Comparison of ENCODE assay signal across 9 mouse cellular contexts in genomic region chr7:25281734-25282601, GRCm38 (mm10). TPM values are rescaled to one million over a fixed set of nuclear protein-coding genes. Genes with fewer than 3 reads are reported as not detected.
DNase-seq lines count a peak whose midpoint lies in the region; ATAC-seq and TF ChIP-seq lines count a peak whose summit lies in the region.
"Had no signal": no experiment of that assay in that cellular context is flagged by ENCODE, and none has a peak within 500 bp of the region (broad histone marks: within the 10 kb centered on the region; RNA-seq: fewer than 3 reads in every experiment).

No protein-coding gene starts in this region.

- H3K27ac ChIP-seq in heart, embryonic 12.5 days (ENCODE audit: poor library complexity, severe bottlenecking), result peak overlapping the region; percentile 100
- H3K27ac ChIP-seq in kidney, postnatal 0 days, result peak overlapping the region; percentile 96
- H3K27ac ChIP-seq in liver, embryonic 11.5 days (ENCODE audit: low read depth, low read length), result peak overlapping the region; percentile 95

- peak overlapping the region; percentile 96 for H3K9ac ChIP-seq in heart, embryonic 12.5 days
- H3K9ac ChIP-seq in kidney, postnatal 0 days (ENCODE audit: low read depth, low read length), result peak overlapping the region; percentile 71
- H3K9ac ChIP-seq in liver, embryonic 11.5 days (ENCODE audit: low read depth, low read length), result peak overlapping the region; percentile 82

- H3K4me2 ChIP-seq in heart, embryonic 12.5 days, result peak overlapping the region; percentile 86
- peak overlapping the region; percentile 88 for H3K4me2 ChIP-seq in kidney, postnatal 0 days (ENCODE audit: low read length)
- peak overlapping the region; percentile 87 for H3K4me2 ChIP-seq in liver, embryonic 11.5 days
- H3K4me2 ChIP-seq in myocyte (ENCODE audit: low read depth), result peak overlapping the region; percentile 82

- peak overlapping the region; percentile 72 for H3K4me3 ChIP-seq in erythroblast, embryonic 14.5 days (replicated peaks)
- H3K4me3 ChIP-seq in heart, embryonic 12.5 days, result peak overlapping the region; percentile 91
- peak overlapping the region; percentile 71 for H3K4me3 ChIP-seq in kidney, postnatal 0 days (replicated peaks; ENCODE audit: low read depth, low read length)
- peak overlapping the region; percentile 62 for H3K4me3 ChIP-seq in liver, embryonic 11.5 days (ENCODE audit: low read depth, low read length)
- H3K4me3 ChIP-seq in myocyte, result peak overlapping the region; percentile 37

- DNase-seq in CD4-positive, CD25-positive, alpha-beta regulatory T cell, adult 2 months (ENCODE audit: low read depth, low spot score), result peak; percentile 99
- peak; percentile 94 for DNase-seq in brain, embryonic 18.5 days (ENCODE audit: low read depth, low spot score)
- peak; percentile 98 for DNase-seq in kidney, postnatal 0 days (ENCODE audit: low spot score)
- DNase-seq in liver, embryonic 11.5 days (ENCODE audit: low spot score), result peak; percentile 99
- DNase-seq in spleen, postnatal 4 days (ENCODE audit: low spot score in 2 of 2), result peak; percentile 99

- TF ChIP-seq CTCF in kidney, postnatal 0 days (IDR thresholded peaks at IDR 0.05; ENCODE audit: low read depth), result no peak; the same call in 1 of the 2 replicates

- H3K36me3 ChIP-seq in erythroblast, embryonic 14.5 days (ENCODE audit: control insufficient read depth), result peaks cover 44% of the 10 kb centered on the region
- peaks cover 23% of the 10 kb centered on the region for H3K36me3 ChIP-seq in heart, embryonic 12.5 days
- peaks cover 20% of the 10 kb centered on the region for H3K36me3 ChIP-seq in kidney, postnatal 0 days (ENCODE audit: insufficient read depth, low read length)
- peaks cover 24% of the 10 kb centered on the region for H3K36me3 ChIP-seq in liver, embryonic 11.5 days (ENCODE audit: control insufficient read depth, insufficient read depth, low read length)
- H3K36me3 ChIP-seq in myocyte (ENCODE audit: control insufficient read depth, insufficient read depth), result peaks cover 7% of the 10 kb centered on the region

- 1% methylated on average over 74 of the region's 108 CpGs for WGBS in heart, embryonic 12.5 days
- WGBS in kidney, postnatal 0 days, result under 1% methylated on average over 58 of the region's 108 CpGs
- WGBS in liver, embryonic 11.5 days, result under 1% methylated on average over 74 of the region's 108 CpGs

- peaks cover 80% of the 10 kb centered on the region for H3K4me1 ChIP-seq in erythroblast, embryonic 14.5 days (ENCODE audit: control insufficient read depth)
- H3K4me1 ChIP-seq in heart, embryonic 12.5 days (replicated peaks), result peaks cover 56% of the 10 kb centered on the region
- H3K4me1 ChIP-seq in kidney, postnatal 0 days (replicated peaks; ENCODE audit: insufficient read depth, low read length), result peaks cover 45% of the 10 kb centered on the region
- peaks cover 45% of the 10 kb centered on the region for H3K4me1 ChIP-seq in liver, embryonic 11.5 days (replicated peaks; ENCODE audit: control insufficient read depth, insufficient read depth, low read length)

- no peaks in the 10 kb centered on the region for H3K9me3 ChIP-seq in erythroblast, embryonic 14.5 days (ENCODE audit: control insufficient read depth, low read length)
- no peaks in the 10 kb centered on the region for H3K9me3 ChIP-seq in heart, embryonic 12.5 days (replicated peaks)
- no peaks in the 10 kb centered on the region for H3K9me3 ChIP-seq in kidney, postnatal 0 days (replicated peaks; ENCODE audit: low read length)
- no peaks in the 10 kb centered on the region for H3K9me3 ChIP-seq in liver, embryonic 11.5 days (ENCODE audit: control insufficient read depth, low read length)

- H3ac ChIP-seq in myocyte (ENCODE audit: control insufficient read depth, insufficient read length), result peak overlapping the region; percentile 62

- TF ChIP-seq POLR2A in myocyte (IDR thresholded peaks at IDR 0.05; ENCODE audit: insufficient read length, low read depth), result peak; percentile 93

- H3K79me2 ChIP-seq in myocyte (ENCODE audit: control insufficient read depth, insufficient read depth), result peaks cover 22% of the 10 kb centered on the region

- H3K27me3 ChIP-seq in erythroblast, embryonic 14.5 days (ENCODE audit: control insufficient read depth), result no peaks in the 10 kb centered on the region
- no peaks in the 10 kb centered on the region for H3K27me3 ChIP-seq in heart, embryonic 12.5 days (replicated peaks)
- H3K27me3 ChIP-seq in kidney, postnatal 0 days (ENCODE audit: insufficient read depth, low read length), result no peaks in the 10 kb centered on the region
- H3K27me3 ChIP-seq in liver, embryonic 11.5 days (replicated peaks; ENCODE audit: control insufficient read depth, insufficient read depth, low read length), result no peaks in the 10 kb centered on the region
- no peaks in the 10 kb centered on the region for H3K27me3 ChIP-seq in myocyte (ENCODE audit: control insufficient read depth, insufficient read depth, insufficient read length)

- ATAC-seq in heart, embryonic 12.5 days (ENCODE audit: insufficient number of reproducible peaks, low FRiP score), result peak; percentile 87
- peak; percentile 86 for ATAC-seq in kidney, postnatal 0 days (replicated peaks; ENCODE audit: low FRiP score, low read depth)
- peak; percentile 81 for ATAC-seq in liver, embryonic 11.5 days (replicated peaks; ENCODE audit: low FRiP score)

TF ChIP-seq in myocyte, 11 proteins besides CTCF, POLR2A, EP300 and RAD21:
- TF ChIP-seq E2F4 (IDR thresholded peaks at IDR 0.05; ENCODE audit: insufficient read depth) (no peak), MYOD1 (IDR thresholded peaks at IDR 0.05; ENCODE audit: control insufficient read depth in 1 of 3, insufficient read length in 2 of 3, low read depth in 2 of 3) (peak in 1 of 3 experiments; percentile 22), REST (IDR thresholded peaks at IDR 0.05; ENCODE audit: insufficient read depth, insufficient read length) (peak; percentile 24), SRF (IDR thresholded peaks at IDR 0.05; ENCODE audit: control insufficient read depth, insufficient read length, low read depth) (no peak), POLR2AphosphoS2 (IDR thresholded peaks at IDR 0.05; ENCODE audit: insufficient read length, low read depth) (peak; percentile 92)

RNA-seq across cellular contexts. Expression of gene Cic, which starts 14.5 kb away (rescaled TPM):
- polyA plus RNA-seq in erythroblast, embryonic 14.5 days (2012), result 47.3 and 55.9 TPM in 2 replicates
- polyA plus RNA-seq in heart, embryonic 12.5 days (2016; fragmentation: Nextera tagmentation; extraction: Ambion mirVana), result 28.8 and 30.5 TPM in 2 replicates
- 22.0 and 23.3 TPM in 2 replicates for polyA plus RNA-seq in kidney, postnatal 0 days (2015; fragmentation: Nextera tagmentation; extraction: Ambion mirVana)
- polyA plus RNA-seq in liver, embryonic 11.5 days (2014; fragmentation: Nextera tagmentation; extraction: Ambion mirVana), result 21.6 and 25.2 TPM in 2 replicates
- 65.8 TPM for polyA plus RNA-seq in myocyte (2012; fragmentation: generic; extraction: Trizol)

RNA-seq across cellular contexts. Expression of gene Pafah1b3, which starts 15.8 kb away (rescaled TPM):
- polyA plus RNA-seq in erythroblast, embryonic 14.5 days (2012), result 1.2 TPM in 2 replicates
- polyA plus RNA-seq in heart, embryonic 12.5 days (2016; fragmentation: Nextera tagmentation; extraction: Ambion mirVana), result 127 and 131 TPM in 2 replicates
- 144 and 152 TPM in 2 replicates for polyA plus RNA-seq in kidney, postnatal 0 days (2015; fragmentation: Nextera tagmentation; extraction: Ambion mirVana)
- 104 and 106 TPM in 2 replicates for polyA plus RNA-seq in liver, embryonic 11.5 days (2014; fragmentation: Nextera tagmentation; extraction: Ambion mirVana)
- 54.0 TPM for polyA plus RNA-seq in myocyte (2012; fragmentation: generic; extraction: Trizol)

RNA-seq across cellular contexts. Expression of gene Prr19, which starts 19.2 kb away (rescaled TPM):
- polyA plus RNA-seq in erythroblast, embryonic 14.5 days (2012), result not detected in 2 replicates
- polyA plus RNA-seq in heart, embryonic 12.5 days (2016; fragmentation: Nextera tagmentation; extraction: Ambion mirVana), result not detected in 2 replicates
- polyA plus RNA-seq in kidney, postnatal 0 days (2015; fragmentation: Nextera tagmentation; extraction: Ambion mirVana), result 0.21 and 0.26 TPM in 2 replicates
- 0.32 and 0.68 TPM in 2 replicates for polyA plus RNA-seq in liver, embryonic 11.5 days (2014; fragmentation: Nextera tagmentation; extraction: Ambion mirVana)
- polyA plus RNA-seq in myocyte (2012; fragmentation: generic; extraction: Trizol), result not detected

RNA-seq across cellular contexts. Expression of gene Tmem145, which starts 23.9 kb away (rescaled TPM):
- polyA plus RNA-seq in erythroblast, embryonic 14.5 days (2012), result not detected in 2 replicates
- 0.23 and 0.30 TPM in 2 replicates for polyA plus RNA-seq in heart, embryonic 12.5 days (2016; fragmentation: Nextera tagmentation; extraction: Ambion mirVana)
- 0.23 and 0.50 TPM in 2 replicates for polyA plus RNA-seq in kidney, postnatal 0 days (2015; fragmentation: Nextera tagmentation; extraction: Ambion mirVana)
- polyA plus RNA-seq in liver, embryonic 11.5 days (2014; fragmentation: Nextera tagmentation; extraction: Ambion mirVana), result 0.16 and 0.32 TPM in 2 replicates
- 0.02 TPM for polyA plus RNA-seq in myocyte (2012; fragmentation: generic; extraction: Trizol)
- polyA plus RNA-seq: gonadal fat pad, adult 2 months had no signal

RNA-seq across cellular contexts. Expression of gene Erf, which starts 31.4 kb away (rescaled TPM):
- polyA plus RNA-seq in erythroblast, embryonic 14.5 days (2012), result 3.2 and 3.6 TPM in 2 replicates
- 17.6 and 20.4 TPM in 2 replicates for polyA plus RNA-seq in heart, embryonic 12.5 days (2016; fragmentation: Nextera tagmentation; extraction: Ambion mirVana)
- polyA plus RNA-seq in kidney, postnatal 0 days (2015; fragmentation: Nextera tagmentation; extraction: Ambion mirVana), result 12.7 and 18.6 TPM in 2 replicates
- 13.8 and 16.4 TPM in 2 replicates for polyA plus RNA-seq in liver, embryonic 11.5 days (2014; fragmentation: Nextera tagmentation; extraction: Ambion mirVana)
- polyA plus RNA-seq in myocyte (2012; fragmentation: generic; extraction: Trizol), result 42.5 TPM

Comparison
In these comparisons a context has a peak if more than half of its experiments do, and no peak if none do; other contexts are left out.
1. Peak in every context shown above with its lines: DNase-seq, ATAC-seq, H3K4me3 ChIP-seq and H3K27ac ChIP-seq.
2. H3K4me3 ChIP-seq: peak in every context shown above with its lines; median percentile 91 in heart, embryonic 12.5 days; 72 in erythroblast, embryonic 14.5 days; 71 in kidney, postnatal 0 days; 62 in liver, embryonic 11.5 days; 37 in myocyte.
3. RNA of gene Pafah1b3, which starts 15.8 kb away (polyA plus RNA-seq): 144 to 152 TPM in kidney, postnatal 0 days, 127 to 131 TPM in heart, embryonic 12.5 days, 104 to 106 TPM in liver, embryonic 11.5 days and 54.0 TPM in myocyte (single experiment); 1.2 TPM in erythroblast, embryonic 14.5 days; every median in the first group is over 10 times any median in the second.